Mouse (Mus musculus) stomach, postnatal 0 days (tissue): ENCODE results near the gene Dock2.
"Not testable (repeated sequence)": the region's sequence is repeated elsewhere in the genome, so short reads cannot be mapped to it uniquely, and the experiment has no call there.

ENCODE experiments used
- CTCF ChIP-seq: IDR thresholded peaks from 2 replicates; pipeline ENCODE4 v1.5.1; 2016; ENCODE audit warnings: antibody characterized with exemption, low read depth, mild to moderate bottlenecking, moderate library complexity
- EP300 ChIP-seq: optimal IDR thresholded peaks from 2 replicates; pipeline ENCODE3; 2016; ENCODE audit warnings: antibody characterized with exemption

- TF ChIP-seq CTCF, EP300: not testable (repeated sequence)
Measured at GRCm38 (mm10) chr11:34798066-34798465, 14.4 kb upstream of the Dock2 start.
